Mouse (Mus musculus): ENCODE results near the gene Tspan15. TPM values are rescaled to one million over a fixed set of nuclear protein-coding genes. Genes with fewer than 3 reads are reported as not detected.

The Tspan15 gene
- polyA plus RNA-seq, 1 experiment from 2014 or later = 22.3 TPM

DNA sequence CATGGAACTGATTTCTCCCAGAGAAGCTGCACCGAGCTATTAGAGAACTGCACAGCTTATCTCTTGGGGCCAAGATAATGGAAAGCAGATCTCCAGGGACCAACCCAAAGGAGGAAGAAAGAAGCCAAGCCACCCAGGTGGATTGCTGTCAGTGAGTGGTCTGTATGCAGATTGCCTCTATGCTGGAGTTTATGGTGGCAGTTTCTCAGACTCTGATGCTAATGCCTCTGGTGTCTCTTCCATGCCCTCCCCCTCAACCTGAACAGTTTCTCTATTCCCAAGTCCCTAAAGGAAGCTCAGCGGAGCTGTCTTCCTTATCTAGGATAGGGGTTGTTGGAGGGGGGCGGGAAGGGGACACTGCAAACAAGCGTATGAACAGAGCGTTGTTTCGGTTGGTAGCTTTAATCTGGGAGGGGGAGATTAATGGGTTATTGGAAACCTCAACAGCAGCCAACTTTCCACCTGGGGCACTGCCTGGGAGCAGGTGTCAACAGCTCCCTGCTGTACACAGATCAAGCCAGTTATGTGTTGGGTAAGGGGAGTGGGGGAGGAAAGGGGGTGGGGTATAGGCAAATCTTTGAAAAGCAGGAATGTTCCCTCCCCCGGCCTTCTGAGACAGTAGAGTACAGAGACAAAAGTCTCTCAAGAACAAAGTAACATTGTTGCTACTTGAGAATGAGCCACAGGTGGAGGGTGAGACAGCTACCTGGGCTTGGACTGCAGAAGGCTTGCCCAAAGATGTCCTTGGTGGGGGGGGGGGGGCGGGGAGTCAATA, 95.2 kb downstream of the Tspan15 start:
- Histone ChIP-seq H3K27me3 (replicated peaks; ENCODE audit: low read depth, poor library complexity, severe bottlenecking) (peaks cover 82% of the 10 kb centered on the region), H3K4me3 (no peak overlapping the region), H3K9me3 (no peaks in the 10 kb centered on the region), H3K36me3 (replicated peaks) (no peaks in the 10 kb centered on the region), H3K4me1 (peaks cover 40% of the 10 kb centered on the region), H3K27ac (replicated peaks) (no peak overlapping the region)
- WGBS = 5% methylated on average over 8 of the region's 8 CpGs
- no peak for DNase-seq (ENCODE audit: low spot score)

Small RNA genes lying within 50 kb of the gene (microRNA-seq; reads per million reads assigned to microRNA genes)
- 1.2 reads per million for gene Mir7662

Other genes starting within 250 kb of the Tspan15 start
- 0.88 and 0.98 TPM in 2 replicates for gene Neurog3, start 98.2 kb downstream of the Tspan15 start, polyA plus RNA-seq (2016; fragmentation: Nextera tagmentation; extraction: Ambion mirVana)
- 17.4 and 18.0 TPM in 2 replicates for gene Fam241b, start 87.3 kb downstream of the Tspan15 start, polyA plus RNA-seq (2016; fragmentation: Nextera tagmentation; extraction: Ambion mirVana)
- not detected in 2 replicates for gene Tacr2, start 21.2 kb upstream of the Tspan15 start, polyA plus RNA-seq (2016; fragmentation: Nextera tagmentation; extraction: Ambion mirVana)
- gene Hk1, start 148.7 kb upstream of the Tspan15 start, polyA plus RNA-seq (2016; fragmentation: Nextera tagmentation; extraction: Ambion mirVana) = 29.1 and 31.7 TPM in 2 replicates
- 0.34 and 0.69 TPM in 2 replicates for gene Hkdc1, start 191.2 kb upstream of the Tspan15 start, polyA plus RNA-seq (2016; fragmentation: Nextera tagmentation; extraction: Ambion mirVana)
- gene 4930507D05Rik, start 218.2 kb upstream of the Tspan15 start, polyA plus RNA-seq (2016; fragmentation: Nextera tagmentation; extraction: Ambion mirVana) = 0.90 and 1.2 TPM in 2 replicates
- gene Supv3l1, start 218.5 kb upstream of the Tspan15 start, polyA plus RNA-seq (2016; fragmentation: Nextera tagmentation; extraction: Ambion mirVana) = 28.5 and 32.4 TPM in 2 replicates